Mouse (Mus musculus): Measurements from ENCODE around the gene Ptpre.

Ptpre gene

DNA sequence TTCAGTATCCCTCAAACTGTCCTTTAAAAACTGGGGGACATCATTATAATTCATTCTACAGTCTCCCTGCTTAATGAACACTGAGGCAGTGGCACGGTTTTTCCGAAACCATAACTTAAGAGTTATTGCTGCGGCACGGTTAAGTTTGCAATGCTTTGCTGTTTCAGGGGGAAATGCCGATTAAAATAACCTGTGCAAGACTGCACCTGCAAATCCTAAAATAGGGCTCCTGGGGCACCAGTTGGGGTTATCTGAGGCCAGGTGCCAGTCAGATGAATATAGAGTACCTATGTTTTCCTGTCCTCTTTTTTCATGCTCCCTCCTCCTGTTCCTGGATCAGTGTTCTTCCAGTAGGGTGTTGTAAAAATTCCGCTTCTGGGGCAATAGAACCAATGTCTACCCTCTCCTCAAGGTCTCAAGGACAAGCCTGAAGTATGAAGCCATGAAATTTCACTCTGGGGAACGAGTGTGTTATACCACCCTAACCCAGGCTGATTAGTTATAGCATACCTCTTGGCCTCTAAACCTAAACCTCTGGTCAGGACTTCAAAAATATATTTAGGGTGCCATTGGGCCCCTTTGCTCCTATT is 179.8 kb downstream of the Ptpre start:
- DNase-seq (ENCODE audit: extremely low read depth, insufficient read length, low spot score): no peak

GRCm38 (mm10) chr7:135721436-135721992 is 184.2 kb downstream of the Ptpre start:
- DNase-seq (ENCODE audit: extremely low read depth, insufficient read length, low spot score): no peak

DNA sequence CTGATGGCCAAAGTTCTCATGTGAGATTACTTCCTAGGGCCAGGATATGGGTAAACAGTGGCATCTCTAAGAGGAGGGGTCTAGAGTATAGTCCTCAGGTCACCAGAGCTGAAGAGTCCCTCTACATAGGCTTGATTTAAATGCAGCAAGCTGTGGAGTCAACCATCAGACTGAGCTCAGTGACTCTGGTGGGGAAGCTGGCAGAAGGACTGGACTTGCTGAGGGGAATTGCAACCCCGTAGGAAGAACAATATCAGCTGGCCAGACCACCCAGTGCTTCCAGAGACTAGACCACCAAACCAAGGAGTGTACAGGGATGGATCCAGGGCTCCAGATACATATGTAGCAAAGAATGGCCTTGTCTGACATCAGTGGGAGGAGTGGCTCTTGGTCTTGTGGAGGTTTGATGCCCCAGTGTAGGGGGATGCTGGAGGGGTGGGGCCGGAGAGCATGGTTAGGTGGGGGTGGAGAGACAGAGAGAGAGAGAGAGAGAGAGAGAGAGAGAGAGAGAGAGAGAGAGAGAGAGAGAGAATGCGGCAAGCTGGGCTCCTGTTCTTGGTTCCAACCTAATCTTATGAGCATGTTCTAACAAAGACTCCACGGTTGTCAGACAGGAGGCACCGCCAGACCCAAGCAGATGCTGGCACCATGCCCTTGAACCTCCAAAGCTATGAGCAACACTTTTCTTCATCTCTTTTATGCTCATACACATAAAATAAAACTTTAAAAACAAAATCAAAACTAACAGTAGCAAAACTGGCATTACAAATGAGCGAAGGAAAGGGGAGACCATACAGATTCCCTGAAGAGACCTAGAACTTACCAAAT is 184.9 kb downstream of the Ptpre start:
- DNase-seq (ENCODE audit: extremely low read depth, insufficient read length, low spot score): no peak

- no peak for DNase-seq (ENCODE audit: extremely low read depth, insufficient read length, low spot score)
Measured at GRCm38 (mm10) chr7:135723672-135724341, 186.5 kb downstream of the Ptpre start.

DNA sequence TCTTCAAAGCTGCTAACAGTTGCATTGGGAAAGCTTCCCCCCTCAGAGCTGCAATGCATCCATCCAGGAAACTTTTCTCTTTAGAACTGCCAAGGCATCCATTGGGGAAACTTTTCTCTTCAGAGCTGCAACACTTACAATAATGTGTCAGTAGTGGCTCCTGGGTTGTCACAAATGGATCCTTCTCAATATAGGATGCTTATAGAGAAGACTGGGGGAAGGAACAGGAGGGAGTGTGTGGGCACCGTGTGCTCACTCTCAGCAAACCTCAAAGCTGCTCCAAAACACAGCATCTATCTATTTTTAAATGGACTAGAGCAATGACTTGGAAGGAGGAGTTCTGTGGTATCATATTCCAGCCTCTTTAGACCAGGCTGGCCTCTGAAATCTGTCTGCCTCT is 189.4 kb downstream of the Ptpre start:
- no peak for DNase-seq (ENCODE audit: extremely low read depth, insufficient read length, low spot score)

GRCm38 (mm10) chr7:135728038-135728437 is 190.8 kb downstream of the Ptpre start:
- no peak for DNase-seq (ENCODE audit: extremely low read depth, insufficient read length, low spot score)

GRCm38 (mm10) chr7:135734379-135734778 is 197.1 kb downstream of the Ptpre start:
- no peak for DNase-seq (ENCODE audit: extremely low read depth, insufficient read length, low spot score)

DNA sequence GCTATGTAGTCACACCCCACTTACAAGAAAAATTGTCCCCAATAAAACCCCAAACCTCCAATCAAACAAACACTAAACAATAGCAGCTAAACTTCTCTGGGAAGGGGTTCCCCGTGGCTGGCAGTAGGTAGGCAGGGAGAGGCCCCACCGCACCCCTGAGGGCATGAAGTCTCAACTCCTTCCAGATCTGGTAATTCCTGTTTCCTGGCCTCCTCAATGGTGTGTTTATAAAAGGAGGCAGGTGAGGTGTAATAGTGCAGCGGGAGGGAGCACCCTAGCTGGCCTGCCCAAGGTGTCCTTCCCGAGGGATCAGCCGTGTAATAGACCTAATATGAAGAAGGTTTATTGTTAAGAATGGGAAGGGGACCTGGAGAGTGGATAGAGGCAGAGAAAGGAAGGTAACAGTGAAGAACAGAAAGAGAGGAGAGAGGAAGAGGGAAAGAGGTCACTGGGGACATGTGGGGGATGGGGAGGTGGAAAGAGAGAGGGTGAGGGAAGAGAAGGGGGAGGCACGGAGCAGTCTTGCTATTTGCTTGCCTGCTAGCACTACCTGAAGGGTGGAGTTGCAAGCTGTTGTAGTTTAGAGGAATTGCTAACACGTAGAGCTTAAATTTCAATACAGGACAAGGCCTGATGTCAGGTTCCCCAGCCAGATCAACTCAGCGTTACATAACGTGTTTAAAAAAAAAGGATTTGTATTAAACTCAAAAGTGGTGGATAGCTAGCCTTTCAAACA is 197.8 kb downstream of the Ptpre start:
- DNase-seq (ENCODE audit: extremely low read depth, insufficient read length, low spot score): no peak

Measured in 3134 (cell line).